Mouse (Mus musculus): ENCODE data around the gene Marco. TPM values are rescaled to one million over a fixed set of nuclear protein-coding genes. Genes with fewer than 3 reads are reported as not detected.

Marco gene
- polyA plus RNA-seq, 1 experiment: not detected

DNA sequence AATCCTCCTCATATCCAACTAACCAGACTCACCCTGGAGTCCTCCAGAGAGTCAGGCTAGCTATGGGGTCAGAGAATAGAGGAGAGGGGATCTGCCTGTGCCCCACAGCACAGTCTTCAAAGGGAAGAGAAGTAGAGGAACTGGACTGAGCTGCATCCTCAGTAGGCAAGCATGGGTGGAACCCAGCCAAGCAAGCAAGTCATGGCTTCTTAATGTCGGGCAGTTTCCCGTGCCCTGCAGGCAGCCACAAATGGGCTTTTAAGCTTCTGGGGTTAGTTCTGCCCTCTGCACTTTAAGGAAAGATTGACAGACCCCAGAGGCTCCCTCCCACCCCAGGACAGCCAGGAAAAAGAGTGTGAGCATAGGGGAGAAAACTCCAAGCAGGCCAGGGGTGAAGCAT lies 63.2 kb downstream of the Marco start:
- no peaks in the 10 kb centered on the region for H3K79me3 ChIP-seq (ENCODE audit: low read depth)
- TF ChIP-seq MYOG (IDR thresholded peaks at IDR 0.05; ENCODE audit: control insufficient read depth, extremely low read depth, insufficient read length) (no peak), CEBPB (IDR thresholded peaks at IDR 0.05; ENCODE audit: low read depth) (no peak)
- no peaks in the 10 kb centered on the region for H3K79me2 ChIP-seq (ENCODE audit: control insufficient read depth, insufficient read depth)
- no peak overlapping the region for H3ac ChIP-seq (ENCODE audit: control insufficient read depth, insufficient read length, low read depth)
- H3K27me3 ChIP-seq (ENCODE audit: control insufficient read depth, insufficient read depth, insufficient read length): peaks cover 3% of the 10 kb centered on the region
- no peaks in the 10 kb centered on the region for H3K36me3 ChIP-seq (ENCODE audit: control insufficient read depth, insufficient read depth)
- H3K4me3 ChIP-seq (ENCODE audit: insufficient read depth, poor library complexity, severe bottlenecking): no peak overlapping the region

DNA sequence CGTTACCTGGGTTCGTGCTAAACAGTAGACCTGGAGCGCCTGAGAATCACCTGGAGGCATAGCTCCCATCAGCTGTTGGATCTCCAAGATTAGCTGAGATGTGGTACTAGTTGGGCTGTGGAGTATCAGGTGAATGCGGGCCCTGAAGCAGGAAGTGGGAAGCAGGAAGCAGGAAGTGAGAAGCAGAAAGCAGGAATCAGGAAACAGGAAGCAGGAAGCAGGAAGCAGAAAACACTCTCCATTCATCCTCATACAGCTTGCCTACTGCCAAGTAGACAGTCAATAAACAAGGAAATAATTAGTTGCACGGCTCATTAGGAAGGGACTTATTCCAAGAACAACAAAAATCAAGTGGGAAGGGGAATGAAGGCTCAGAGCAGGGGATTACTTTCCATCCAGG lies 69.2 kb downstream of the Marco start:
- H3K4me3 ChIP-seq (ENCODE audit: insufficient read depth, poor library complexity, severe bottlenecking): no peak overlapping the region
- no peak overlapping the region for H3ac ChIP-seq (ENCODE audit: control insufficient read depth, insufficient read length, low read depth)
- no peaks in the 10 kb centered on the region for H3K79me2 ChIP-seq (ENCODE audit: control insufficient read depth, insufficient read depth)
- no peak for TF ChIP-seq MAX (IDR thresholded peaks at IDR 0.05)
- TF ChIP-seq CEBPB (IDR thresholded peaks at IDR 0.05; ENCODE audit: low read depth): no peak
- no peak for TF ChIP-seq USF1 (IDR thresholded peaks at IDR 0.05; ENCODE audit: low read depth)
- no peak for TF ChIP-seq MYOD1 (IDR thresholded peaks at IDR 0.05; ENCODE audit: control insufficient read depth, insufficient read length, low read depth)
- TF ChIP-seq MYOG (IDR thresholded peaks at IDR 0.05; ENCODE audit: control insufficient read depth, extremely low read depth, insufficient read length): no peak
- no peak for TF ChIP-seq FOSL1 (IDR thresholded peaks at IDR 0.05; ENCODE audit: insufficient read depth, low read length, poor library complexity, severe bottlenecking)
- no peak for TF ChIP-seq CTCF (IDR thresholded peaks at IDR 0.05; ENCODE audit: control insufficient read depth, insufficient read depth, insufficient read length)
- H3K36me3 ChIP-seq (ENCODE audit: control insufficient read depth, insufficient read depth): no peaks in the 10 kb centered on the region
- no peaks in the 10 kb centered on the region for H3K79me3 ChIP-seq (ENCODE audit: low read depth)
- no peaks in the 10 kb centered on the region for H3K27me3 ChIP-seq (ENCODE audit: control insufficient read depth, insufficient read depth, insufficient read length)

DNA sequence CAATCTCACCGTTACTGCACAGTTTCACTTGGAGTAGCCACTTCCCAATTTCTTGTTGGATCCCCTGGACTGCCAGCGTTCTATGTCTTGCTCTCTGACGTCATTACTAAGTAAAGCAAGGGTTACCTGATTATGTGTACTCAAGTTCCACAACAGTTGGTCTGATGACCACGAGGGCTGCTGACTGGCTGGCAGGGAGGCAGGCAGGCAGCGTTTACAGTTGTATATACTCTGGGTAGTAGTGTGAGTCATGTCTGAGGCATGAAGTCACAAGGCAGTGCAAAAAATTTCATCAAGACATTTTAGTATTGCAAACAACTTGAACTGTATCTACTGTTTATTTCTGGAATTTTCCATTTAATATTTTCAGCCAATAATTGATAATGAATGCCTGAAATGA lies 74.7 kb downstream of the Marco start:
- H3K4me3 ChIP-seq (ENCODE audit: insufficient read depth, poor library complexity, severe bottlenecking): no peak overlapping the region
- H3K79me2 ChIP-seq (ENCODE audit: control insufficient read depth, insufficient read depth): no peaks in the 10 kb centered on the region
- no peak overlapping the region for H3ac ChIP-seq (ENCODE audit: control insufficient read depth, insufficient read length, low read depth)
- H3K79me3 ChIP-seq (ENCODE audit: low read depth): no peaks in the 10 kb centered on the region
- H3K27me3 ChIP-seq (ENCODE audit: control insufficient read depth, insufficient read depth, insufficient read length): no peaks in the 10 kb centered on the region
- H3K36me3 ChIP-seq (ENCODE audit: control insufficient read depth, insufficient read depth): no peaks in the 10 kb centered on the region
- TF ChIP-seq CTCF (IDR thresholded peaks at IDR 0.05; ENCODE audit: control insufficient read depth, insufficient read depth, insufficient read length): no peak
- no peak for TF ChIP-seq USF1 (IDR thresholded peaks at IDR 0.05; ENCODE audit: low read depth)
- TF ChIP-seq MYOG (IDR thresholded peaks at IDR 0.05; ENCODE audit: control insufficient read depth, extremely low read depth, insufficient read length): no peak
- TF ChIP-seq MYOD1 (IDR thresholded peaks at IDR 0.05; ENCODE audit: control insufficient read depth, insufficient read length, low read depth): no peak
- no peak for TF ChIP-seq CEBPB (IDR thresholded peaks at IDR 0.05; ENCODE audit: low read depth)
- TF ChIP-seq MAX (IDR thresholded peaks at IDR 0.05): no peak
- TF ChIP-seq FOSL1 (IDR thresholded peaks at IDR 0.05; ENCODE audit: insufficient read depth, low read length, poor library complexity, severe bottlenecking): no peak

DNA sequence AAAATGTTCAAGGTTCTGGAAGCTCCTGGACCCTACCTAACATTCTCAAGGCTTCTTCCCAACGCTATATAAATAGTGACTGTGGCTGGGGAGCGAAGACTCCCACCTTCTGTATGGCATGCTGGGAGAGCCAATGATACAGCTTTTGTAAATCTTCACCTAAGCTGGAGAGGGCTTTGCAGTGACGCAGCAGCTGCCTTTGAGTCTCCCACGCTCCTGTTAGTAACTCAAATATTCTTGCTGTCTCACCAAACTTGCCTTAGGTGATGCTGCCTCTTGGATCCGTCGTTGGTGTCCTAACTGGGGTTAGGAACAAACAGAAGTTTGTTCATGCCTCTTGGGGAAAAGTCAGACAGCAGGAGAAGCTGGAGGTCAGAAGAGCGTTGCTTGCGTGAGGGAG lies 79.2 kb downstream of the Marco start:
- TF ChIP-seq MYOG (IDR thresholded peaks at IDR 0.05; ENCODE audit: control insufficient read depth, extremely low read depth, insufficient read length) (no peak), CTCF (IDR thresholded peaks at IDR 0.05; ENCODE audit: control insufficient read depth, insufficient read depth, insufficient read length) (no peak), MAX (IDR thresholded peaks at IDR 0.05) (no peak)
- H3K36me3 ChIP-seq (ENCODE audit: control insufficient read depth, insufficient read depth): no peaks in the 10 kb centered on the region
- H3K79me2 ChIP-seq (ENCODE audit: control insufficient read depth, insufficient read depth): no peaks in the 10 kb centered on the region

More for the DNA sequence above, 79.2 kb downstream of the Marco start:
- Histone ChIP-seq H3K79me3 (ENCODE audit: low read depth) (no peaks in the 10 kb centered on the region), H3K4me3 (ENCODE audit: insufficient read depth, poor library complexity, severe bottlenecking) (no peak overlapping the region), H3K27me3 (ENCODE audit: control insufficient read depth, insufficient read depth, insufficient read length) (peaks cover 5% of the 10 kb centered on the region), H3ac (ENCODE audit: control insufficient read depth, insufficient read length, low read depth) (no peak overlapping the region)

Other genes starting within 250 kb of the Marco start
- 42.7 TPM for gene Steap3, start 232.3 kb downstream of the Marco start, polyA plus RNA-seq (2012; fragmentation: generic; extraction: Trizol)
- gene C1ql2, start 164.4 kb downstream of the Marco start, polyA plus RNA-seq (2012; fragmentation: generic; extraction: Trizol): not detected
- 11.5 TPM for gene En1, start 97.4 kb upstream of the Marco start, polyA plus RNA-seq (2012; fragmentation: generic; extraction: Trizol)